Mouse (Mus musculus): ENCODE measurements around the gene Mid1. TPM values are rescaled to one million over a fixed set of nuclear protein-coding genes. Genes with fewer than 3 reads are reported as not detected.

Mid1 gene
- total and polyA plus RNA-seq, 3 experiments, result 2.6 to 5.5 (median 3.7) TPM

DNA sequence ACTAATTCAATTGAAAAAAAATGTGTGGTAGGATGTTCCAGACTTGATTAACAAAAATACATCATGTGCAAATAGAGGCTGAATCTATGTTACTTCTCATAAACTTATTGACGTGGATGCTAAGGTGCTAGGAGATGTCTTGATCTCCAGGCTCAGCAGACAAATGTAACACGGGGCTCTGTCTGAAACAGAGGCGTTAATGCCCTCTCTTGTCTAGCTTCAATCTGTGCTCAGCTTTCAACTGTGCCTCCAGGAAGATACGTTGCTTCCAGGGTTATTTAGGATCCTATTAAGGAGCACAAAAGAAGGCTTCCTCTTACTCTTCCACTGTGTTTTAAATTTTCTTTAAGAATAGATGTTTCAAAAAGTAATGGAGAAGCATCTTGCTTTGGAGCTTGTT is 115.2 kb downstream of the Mid1 start:
- no peak overlapping the region for H3K4me3 ChIP-seq
- intact Hi-C loops (cut with DNase I), result loop anchor here (10.0 kb wide), 1 partner anchor 105 kb away; no protein-coding TSS in a partner anchor
- H3K79me2 ChIP-seq (replicated peaks; ENCODE audit: control insufficient read depth, insufficient read depth, low read length), result no peaks in the 10 kb centered on the region
- H3K36me3 ChIP-seq (ENCODE audit: control insufficient read depth, insufficient read depth, low read length), result no peaks in the 10 kb centered on the region
- no peak for DNase-seq
- H3K4me1 ChIP-seq (ENCODE audit: control insufficient read depth, insufficient read depth, low read length), result no peaks in the 10 kb centered on the region
- H3K9ac ChIP-seq (ENCODE audit: low read depth, low read length), result no peak overlapping the region
- no peak for TF ChIP-seq POLR2A (IDR thresholded peaks at IDR 0.05; ENCODE audit: insufficient read depth, low read depth, low read length)
- no peak for TF ChIP-seq EP300 (IDR thresholded peaks at IDR 0.05; ENCODE audit: insufficient read depth, low read depth, low read length)
- TF ChIP-seq CTCF (IDR thresholded peaks at IDR 0.05), result no peak
- no peaks in the 10 kb centered on the region for H3K27me3 ChIP-seq (ENCODE audit: control insufficient read depth, insufficient read depth, low read length)
- H3K27ac ChIP-seq, result no peak overlapping the region
- WGBS, result 76% methylated on average over 4 of the region's 4 CpGs

DNA sequence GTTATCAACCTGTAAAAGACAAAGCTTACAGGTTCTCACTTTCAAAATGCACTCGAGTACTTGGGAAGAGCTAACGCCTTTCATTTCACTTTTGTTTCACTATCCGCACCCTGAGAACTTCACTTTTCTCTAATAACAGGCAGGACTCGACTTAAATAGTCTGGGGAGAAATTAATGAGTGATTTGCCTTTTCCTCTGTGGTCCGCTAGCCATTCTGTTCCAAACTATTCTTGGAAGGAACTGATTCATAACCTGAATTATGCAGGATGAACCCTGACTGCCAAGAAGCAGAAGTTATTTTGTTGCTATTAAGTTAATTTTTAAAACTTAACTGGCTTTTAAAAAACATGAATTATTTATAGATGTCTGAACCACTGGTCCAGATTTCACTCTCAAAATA is 120.8 kb downstream of the Mid1 start:
- Histone ChIP-seq H3K9ac (ENCODE audit: low read depth, low read length) (no peak overlapping the region), H3K79me2 (replicated peaks; ENCODE audit: control insufficient read depth, insufficient read depth, low read length) (no peaks in the 10 kb centered on the region), H3K36me3 (ENCODE audit: control insufficient read depth, insufficient read depth, low read length) (no peaks in the 10 kb centered on the region), H3K4me1 (ENCODE audit: control insufficient read depth, insufficient read depth, low read length) (no peaks in the 10 kb centered on the region), H3K4me3 (no peak overlapping the region), H3K27me3 (ENCODE audit: control insufficient read depth, insufficient read depth, low read length) (no peaks in the 10 kb centered on the region), H3K27ac (no peak overlapping the region)
- intact Hi-C loops (cut with DNase I), result loop anchor here (10.0 kb wide), 1 partner anchor 99 kb away; no protein-coding TSS in a partner anchor
- no peak for TF ChIP-seq CTCF (IDR thresholded peaks at IDR 0.05)
- TF ChIP-seq POLR2A (IDR thresholded peaks at IDR 0.05; ENCODE audit: insufficient read depth, low read depth, low read length), result no peak
- no peak for TF ChIP-seq EP300 (IDR thresholded peaks at IDR 0.05; ENCODE audit: insufficient read depth, low read depth, low read length)
- no peak for DNase-seq
- 39% methylated on average over 5 of the region's 5 CpGs for WGBS

DNA sequence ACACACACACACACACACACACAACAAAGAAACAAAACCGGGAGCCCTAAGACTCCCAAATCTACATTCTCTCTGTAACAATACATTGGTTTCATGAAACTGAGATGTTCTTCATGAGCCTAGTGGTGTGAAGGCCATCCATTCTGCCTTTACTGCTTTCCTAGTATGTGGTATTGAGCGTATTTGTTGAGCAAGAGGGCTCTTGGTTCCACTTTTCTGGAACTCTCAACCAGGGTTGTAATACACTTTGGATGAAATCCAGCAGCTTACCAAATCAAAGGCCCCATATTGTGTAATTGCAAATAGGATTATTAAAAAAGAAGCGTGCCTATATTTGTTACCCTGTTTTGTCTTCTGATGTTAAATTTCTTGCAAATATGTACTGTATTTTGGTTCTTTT is 122.7 kb downstream of the Mid1 start:
- no peak overlapping the region for H3K27ac ChIP-seq
- no peaks in the 10 kb centered on the region for H3K36me3 ChIP-seq (ENCODE audit: control insufficient read depth, insufficient read depth, low read length)
- TF ChIP-seq EP300 (IDR thresholded peaks at IDR 0.05; ENCODE audit: insufficient read depth, low read depth, low read length), result no peak
- TF ChIP-seq CTCF (IDR thresholded peaks at IDR 0.05), result no peak
- no peak for TF ChIP-seq POLR2A (IDR thresholded peaks at IDR 0.05; ENCODE audit: insufficient read depth, low read depth, low read length)
- intact Hi-C loops (cut with DNase I), result loop anchor here (10.0 kb wide), 1 partner anchor 97 kb away; no protein-coding TSS in a partner anchor
- H3K27me3 ChIP-seq (ENCODE audit: control insufficient read depth, insufficient read depth, low read length), result no peaks in the 10 kb centered on the region
- no peaks in the 10 kb centered on the region for H3K79me2 ChIP-seq (replicated peaks; ENCODE audit: control insufficient read depth, insufficient read depth, low read length)
- DNase-seq, result no peak
- H3K4me3 ChIP-seq, result no peak overlapping the region
- H3K4me1 ChIP-seq (ENCODE audit: control insufficient read depth, insufficient read depth, low read length), result no peaks in the 10 kb centered on the region
- no peak overlapping the region for H3K9ac ChIP-seq (ENCODE audit: low read depth, low read length)
- WGBS, result 78% methylated on average over 3 of the region's 3 CpGs

DNA sequence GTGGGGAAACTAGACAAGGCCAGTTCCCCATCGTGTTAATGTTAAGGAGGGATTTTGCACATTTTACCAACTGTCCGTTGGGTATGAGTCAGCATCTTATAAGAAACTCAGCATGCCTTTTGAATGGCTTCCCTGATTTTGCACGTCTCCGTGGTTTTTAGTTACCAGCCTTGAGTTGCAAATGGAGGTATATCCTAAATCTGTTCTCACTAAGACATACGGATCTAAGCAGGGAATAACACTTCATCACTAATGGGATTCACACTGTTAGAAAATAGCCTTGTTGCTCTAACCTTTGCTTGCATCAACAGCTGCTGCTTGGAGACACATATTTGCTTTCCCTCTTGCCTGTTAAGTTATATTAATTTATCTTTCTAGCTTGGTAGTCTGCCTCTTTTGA is 126.3 kb downstream of the Mid1 start:
- Histone ChIP-seq H3K27ac (no peak overlapping the region), H3K9ac (ENCODE audit: low read depth, low read length) (no peak overlapping the region), H3K4me3 (no peak overlapping the region), H3K79me2 (replicated peaks; ENCODE audit: control insufficient read depth, insufficient read depth, low read length) (no peaks in the 10 kb centered on the region), H3K27me3 (ENCODE audit: control insufficient read depth, insufficient read depth, low read length) (no peaks in the 10 kb centered on the region), H3K36me3 (ENCODE audit: control insufficient read depth, insufficient read depth, low read length) (no peaks in the 10 kb centered on the region), H3K4me1 (ENCODE audit: control insufficient read depth, insufficient read depth, low read length) (no peaks in the 10 kb centered on the region)
- TF ChIP-seq EP300 (IDR thresholded peaks at IDR 0.05; ENCODE audit: insufficient read depth, low read depth, low read length) (no peak), POLR2A (IDR thresholded peaks at IDR 0.05; ENCODE audit: insufficient read depth, low read depth, low read length) (no peak), CTCF (IDR thresholded peaks at IDR 0.05) (no peak)
- intact Hi-C loops (cut with DNase I), result no loop called here
- DNase-seq, result no peak
- WGBS, result 70% methylated on average over 5 of the region's 5 CpGs

DNA sequence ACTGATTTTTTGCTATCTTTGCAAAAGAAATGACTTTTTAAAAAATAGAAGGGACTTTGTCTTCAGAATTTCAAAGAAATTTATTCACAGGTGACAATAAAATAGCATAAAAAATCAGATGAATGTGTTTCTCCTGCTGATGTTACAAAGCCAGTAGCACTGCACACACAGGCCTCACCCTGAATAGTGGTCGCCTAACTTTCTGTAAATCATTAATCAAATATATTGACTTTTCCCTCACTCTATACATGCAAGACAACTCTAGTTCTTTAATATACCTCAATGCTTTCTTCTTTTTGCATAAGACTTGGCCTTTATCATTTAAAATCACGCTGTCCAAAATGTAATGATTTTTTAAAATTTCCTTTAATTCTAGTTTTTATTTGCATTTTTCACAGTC is 126.8 kb downstream of the Mid1 start:
- Histone ChIP-seq H3K4me1 (ENCODE audit: control insufficient read depth, insufficient read depth, low read length) (no peaks in the 10 kb centered on the region), H3K4me3 (no peak overlapping the region), H3K79me2 (replicated peaks; ENCODE audit: control insufficient read depth, insufficient read depth, low read length) (no peaks in the 10 kb centered on the region), H3K27ac (no peak overlapping the region), H3K36me3 (ENCODE audit: control insufficient read depth, insufficient read depth, low read length) (no peaks in the 10 kb centered on the region), H3K27me3 (ENCODE audit: control insufficient read depth, insufficient read depth, low read length) (no peaks in the 10 kb centered on the region), H3K9ac (ENCODE audit: low read depth, low read length) (no peak overlapping the region)
- TF ChIP-seq POLR2A (IDR thresholded peaks at IDR 0.05; ENCODE audit: insufficient read depth, low read depth, low read length), result no peak
- no peak for TF ChIP-seq CTCF (IDR thresholded peaks at IDR 0.05)
- no peak for TF ChIP-seq EP300 (IDR thresholded peaks at IDR 0.05; ENCODE audit: insufficient read depth, low read depth, low read length)
- DNase-seq, result no peak
- WGBS, result 84% methylated on average over 2 of the region's 2 CpGs
- intact Hi-C loops (cut with DNase I), result no loop called here

DNA sequence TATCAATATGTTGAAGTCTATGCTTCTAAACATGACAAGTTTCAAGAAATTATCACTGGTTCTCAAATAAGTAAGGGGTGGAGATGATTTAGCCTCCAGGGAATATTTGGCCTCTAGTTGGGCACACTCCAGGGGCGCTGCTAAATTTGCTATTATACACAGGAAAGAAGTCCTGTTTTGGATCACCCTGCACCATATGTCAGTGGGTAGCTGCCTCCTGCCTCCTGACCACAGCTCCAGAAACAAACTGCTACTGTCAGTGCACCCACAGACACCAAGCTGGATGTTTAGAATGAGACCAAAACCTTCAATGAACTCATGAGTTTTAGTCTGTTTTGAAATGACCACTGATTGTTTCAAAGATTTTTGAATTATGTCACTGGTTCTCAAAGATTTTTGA is 128.7 kb downstream of the Mid1 start:
- TF ChIP-seq EP300 (IDR thresholded peaks at IDR 0.05; ENCODE audit: insufficient read depth, low read depth, low read length), result no peak
- TF ChIP-seq CTCF (IDR thresholded peaks at IDR 0.05), result no peak
- TF ChIP-seq POLR2A (IDR thresholded peaks at IDR 0.05; ENCODE audit: insufficient read depth, low read depth, low read length), result no peak
- Histone ChIP-seq H3K9ac (ENCODE audit: low read depth, low read length) (no peak overlapping the region), H3K27me3 (ENCODE audit: control insufficient read depth, insufficient read depth, low read length) (no peaks in the 10 kb centered on the region), H3K79me2 (replicated peaks; ENCODE audit: control insufficient read depth, insufficient read depth, low read length) (no peaks in the 10 kb centered on the region), H3K4me1 (ENCODE audit: control insufficient read depth, insufficient read depth, low read length) (no peaks in the 10 kb centered on the region), H3K4me3 (no peak overlapping the region), H3K27ac (no peak overlapping the region), H3K36me3 (ENCODE audit: control insufficient read depth, insufficient read depth, low read length) (no peaks in the 10 kb centered on the region)
- intact Hi-C loops (cut with DNase I), result no loop called here
- DNase-seq, result no peak
- 58% methylated on average over 1 of the region's 1 CpGs for WGBS

Measured in heart, adult 2 months (tissue).